In genomic region chr7:73433637-73434335, GRCm38 (mm10) we compare ENCODE assay signal across 23 mouse cellular contexts. TPM values are rescaled to one million over a fixed set of nuclear protein-coding genes. Genes with fewer than 3 reads are reported as not detected.
A peak's percentile ranks its signal among the peaks of the same experiment; 100 is the strongest.
DNase-seq lines count a peak whose midpoint lies in the region; ATAC-seq and TF ChIP-seq lines count a peak whose summit lies in the region.
"Had no signal": no experiment of that assay in that cellular context is flagged by ENCODE, and none has a peak within 500 bp of the region (broad histone marks: within the 10 kb centered on the region; RNA-seq: fewer than 3 reads in every experiment).

No protein-coding gene starts in this region.

- no peaks in the 10 kb centered on the region for H3K9me3 ChIP-seq in hindbrain, embryonic 13.5 days
- no peaks in the 10 kb centered on the region for H3K9me3 ChIP-seq in hindbrain, embryonic 11.5 days (ENCODE audit: control insufficient read depth, low read length)
- no peaks in the 10 kb centered on the region for H3K9me3 ChIP-seq in midbrain, embryonic 16.5 days (replicated peaks; ENCODE audit: control insufficient read depth, low read length, poor library complexity, severe bottlenecking)
- H3K9me3 ChIP-seq in midbrain, embryonic 10.5 days (replicated peaks): no peaks in the 10 kb centered on the region
- H3K9me3 ChIP-seq in midbrain, postnatal 0 days (ENCODE audit: low read length): no peaks in the 10 kb centered on the region
- H3K9me3 ChIP-seq: limb, embryonic 10.5 days had no signal

- H3K4me2 ChIP-seq in hindbrain, embryonic 13.5 days: no peak overlapping the region
- H3K4me2 ChIP-seq in hindbrain, embryonic 11.5 days (replicated peaks; ENCODE audit: low read depth, low read length): no peak overlapping the region
- H3K4me2 ChIP-seq in midbrain, embryonic 16.5 days (ENCODE audit: low read length): no peak overlapping the region
- no peak overlapping the region for H3K4me2 ChIP-seq in midbrain, postnatal 0 days (ENCODE audit: low read depth, low read length, poor library complexity, severe bottlenecking)

- no peak overlapping the region for H3K4me3 ChIP-seq in hindbrain, embryonic 13.5 days
- H3K4me3 ChIP-seq in hindbrain, embryonic 11.5 days (ENCODE audit: low read depth, low read length): no peak overlapping the region
- H3K4me3 ChIP-seq in midbrain, embryonic 16.5 days (ENCODE audit: low read depth, low read length): no peak overlapping the region
- no peak overlapping the region for H3K4me3 ChIP-seq in midbrain, embryonic 10.5 days
- H3K4me3 ChIP-seq in midbrain, postnatal 0 days (ENCODE audit: low read depth, low read length): no peak overlapping the region
- H3K4me3 ChIP-seq: limb, embryonic 10.5 days had no signal

- DNase-seq in frontal cortex, postnatal 36 days (ENCODE audit: low spot score in 2 of 2): no peak
- no peak for DNase-seq in hindbrain, embryonic 11.5 days (ENCODE audit: low spot score)
- no peak for DNase-seq in midbrain, embryonic 10.5 days (ENCODE audit: low spot score)
- no peak for DNase-seq in midbrain, postnatal 0 days (ENCODE audit: low spot score)
- DNase-seq: adrenal gland, postnatal 25 days; B cell, adult 2 months; cerebellum, adult 18-20 months; cerebellum, postnatal 36 days; gastrocnemius, postnatal 25 days; kidney, adult 2 months; kidney, postnatal 14 days; liver, postnatal 0 days; lung, postnatal 10 days; right cerebral cortex, postnatal 14 days; spleen, adult 18-20 months had no signal

- no peaks in the 10 kb centered on the region for H3K27me3 ChIP-seq in hindbrain, embryonic 13.5 days
- H3K27me3 ChIP-seq in hindbrain, embryonic 11.5 days (ENCODE audit: control insufficient read depth, insufficient read depth, low read length): no peaks in the 10 kb centered on the region
- H3K27me3 ChIP-seq in midbrain, embryonic 16.5 days (ENCODE audit: control insufficient read depth, insufficient read depth, low read depth, low read length): no peaks in the 10 kb centered on the region
- H3K27me3 ChIP-seq in midbrain, embryonic 10.5 days (ENCODE audit: low read depth, poor library complexity, severe bottlenecking): no peaks in the 10 kb centered on the region
- H3K27me3 ChIP-seq in midbrain, postnatal 0 days (ENCODE audit: insufficient read depth, low read length): no peaks in the 10 kb centered on the region

- ATAC-seq in frontal cortex, adult (ENCODE audit: low TSS enrichment): peak; percentile 50
- peak; percentile 48; the same call in 1 of the 2 replicates for ATAC-seq in hindbrain, embryonic 13.5 days (ENCODE audit: low FRiP score)
- no peak for ATAC-seq in hindbrain, embryonic 11.5 days (ENCODE audit: low FRiP score)
- ATAC-seq in midbrain, embryonic 16.5 days: peak; percentile 37; the same call in 1 of the 2 replicates
- no peak for ATAC-seq in midbrain, postnatal 0 days (ENCODE audit: low FRiP score)
- ATAC-seq in megakaryocyte-erythroid progenitor cell, adult 5-6 weeks (replicated peaks; ENCODE audit: low FRiP score, low TSS enrichment, poor library complexity, severe bottlenecking): no peak
- ATAC-seq: inflammation-experienced regulatory T-cells, adult 6 months; liver, postnatal 0 days had no signal

- H3K4me1 ChIP-seq in hindbrain, embryonic 13.5 days (replicated peaks): peaks cover 3% of the 10 kb centered on the region
- no peaks in the 10 kb centered on the region for H3K4me1 ChIP-seq in hindbrain, embryonic 11.5 days (replicated peaks; ENCODE audit: control insufficient read depth, insufficient read depth, low read length)
- peaks cover 2% of the 10 kb centered on the region; the same call in 1 of the 2 replicates for H3K4me1 ChIP-seq in midbrain, embryonic 16.5 days (ENCODE audit: control insufficient read depth, insufficient read depth, low read length)
- no peaks in the 10 kb centered on the region for H3K4me1 ChIP-seq in midbrain, embryonic 10.5 days
- no peaks in the 10 kb centered on the region for H3K4me1 ChIP-seq in midbrain, postnatal 0 days (ENCODE audit: insufficient read depth, low read length)
- H3K4me1 ChIP-seq: limb, embryonic 10.5 days had no signal

- no peak overlapping the region for H3K9ac ChIP-seq in hindbrain, embryonic 13.5 days
- no peak overlapping the region for H3K9ac ChIP-seq in hindbrain, embryonic 11.5 days (ENCODE audit: low read depth, low read length)
- H3K9ac ChIP-seq in midbrain, embryonic 16.5 days (ENCODE audit: low read depth, low read length): 0 out of 2 replicates have a peak overlapping the region, but pooled peaks have one; percentile 20
- H3K9ac ChIP-seq in midbrain, postnatal 0 days (replicated peaks; ENCODE audit: low read length, poor library complexity, severe bottlenecking): no peak overlapping the region
- H3K9ac ChIP-seq: liver, postnatal 0 days had no signal

- peaks cover 65% of the 10 kb centered on the region for H3K36me3 ChIP-seq in hindbrain, embryonic 13.5 days
- peaks cover 15% of the 10 kb centered on the region for H3K36me3 ChIP-seq in hindbrain, embryonic 11.5 days (ENCODE audit: control insufficient read depth, insufficient read depth, low read length)
- H3K36me3 ChIP-seq in midbrain, embryonic 16.5 days (ENCODE audit: control insufficient read depth, insufficient read depth, low read length): peaks cover 39% of the 10 kb centered on the region
- peaks cover 88% of the 10 kb centered on the region for H3K36me3 ChIP-seq in midbrain, embryonic 10.5 days
- H3K36me3 ChIP-seq in midbrain, postnatal 0 days (ENCODE audit: insufficient read depth, low read length): peaks cover 43% of the 10 kb centered on the region

- peak overlapping the region; percentile 58 for H3K27ac ChIP-seq in hindbrain, embryonic 13.5 days
- H3K27ac ChIP-seq in hindbrain, embryonic 11.5 days (ENCODE audit: low read depth, low read length): no peak overlapping the region
- peak overlapping the region; percentile 53 for H3K27ac ChIP-seq in midbrain, embryonic 16.5 days (ENCODE audit: low read length)
- H3K27ac ChIP-seq in midbrain, embryonic 10.5 days (replicated peaks): no peak overlapping the region
- peak overlapping the region; percentile 38 for H3K27ac ChIP-seq in midbrain, postnatal 0 days (ENCODE audit: low read depth, low read length)
- H3K27ac ChIP-seq: limb, embryonic 10.5 days had no signal

- WGBS in hindbrain, embryonic 13.5 days: 73% methylated on average over 6 of the region's 6 CpGs
- WGBS in hindbrain, embryonic 11.5 days: 85% methylated on average over 6 of the region's 6 CpGs
- WGBS in midbrain, embryonic 16.5 days: 65% methylated on average over 6 of the region's 6 CpGs
- WGBS in midbrain, embryonic 10.5 days: 86% methylated on average over 6 of the region's 6 CpGs
- WGBS in midbrain, postnatal 0 days: 68% methylated on average over 6 of the region's 6 CpGs

- peak; percentile 29 for TF ChIP-seq CTCF in midbrain, postnatal 0 days (IDR thresholded peaks at IDR 0.05)

RNA-seq across cellular contexts. Expression of gene Rgma, which starts 58.5 kb away (rescaled TPM):
- polyA plus RNA-seq in hindbrain, embryonic 13.5 days (2015; fragmentation: Nextera tagmentation; extraction: Ambion mirVana): 40.0 and 41.1 TPM in 2 replicates
- 36.5 and 52.5 TPM in 2 replicates for polyA plus RNA-seq in hindbrain, embryonic 11.5 days (2014; fragmentation: Nextera tagmentation; extraction: Ambion mirVana)
- 38.4 and 38.6 TPM in 2 replicates for polyA plus RNA-seq in midbrain, embryonic 16.5 days (2015; fragmentation: Nextera tagmentation; extraction: Ambion mirVana)
- 51.2 and 65.4 TPM in 2 replicates for polyA plus RNA-seq in midbrain, embryonic 10.5 days (2016; fragmentation: Nextera tagmentation; extraction: Ambion mirVana)
- total RNA-seq in midbrain, postnatal 0 days (2014; rRNA removed): 129 and 160 TPM in 2 replicates
- 42.7 and 42.9 TPM in 2 replicates for polyA plus RNA-seq in midbrain, postnatal 0 days (2015; fragmentation: Nextera tagmentation; extraction: Ambion mirVana)
- not detected in 2 replicates for total RNA-seq in megakaryocyte-erythroid progenitor cell, adult 5-6 weeks (2014; fragmentation: Nextera tagmentation)
- not detected in 2 replicates for total RNA-seq in megakaryocyte-erythroid progenitor cell, adult 5-6 weeks (2017)
- total RNA-seq: megakaryocyte progenitor cell, adult 5-6 weeks; neutrophil, adult 5-6 weeks had no signal
- polyA plus RNA-seq: inflammation-experienced regulatory T-cells, adult 6 months had no signal

Comparison
In these comparisons a context has a peak if more than half of its experiments do, and no peak if none do; other contexts are left out.
1. ATAC-seq: peak in frontal cortex, adult (single experiment), hindbrain, embryonic 13.5 days (single experiment) and midbrain, embryonic 16.5 days (single experiment); none in hindbrain, embryonic 11.5 days (single experiment), midbrain, postnatal 0 days (single experiment) and megakaryocyte-erythroid progenitor cell, adult 5-6 weeks (single experiment).
2. H3K27ac ChIP-seq: peak in hindbrain, embryonic 13.5 days (single experiment), midbrain, embryonic 16.5 days (single experiment) and midbrain, postnatal 0 days (single experiment); none in hindbrain, embryonic 11.5 days (single experiment) and midbrain, embryonic 10.5 days (single experiment).